Mouse (Mus musculus): ENCODE measurements at regions not wholly inside any gene's neighbourhood (a gene's known extent, or its start where the extent isn't known, plus 50 kb on each side); places are given as distances from the start of the nearest gene placed in this dataset.
A peak's percentile ranks its signal among the peaks of the same experiment; 100 is the strongest.

DNA sequence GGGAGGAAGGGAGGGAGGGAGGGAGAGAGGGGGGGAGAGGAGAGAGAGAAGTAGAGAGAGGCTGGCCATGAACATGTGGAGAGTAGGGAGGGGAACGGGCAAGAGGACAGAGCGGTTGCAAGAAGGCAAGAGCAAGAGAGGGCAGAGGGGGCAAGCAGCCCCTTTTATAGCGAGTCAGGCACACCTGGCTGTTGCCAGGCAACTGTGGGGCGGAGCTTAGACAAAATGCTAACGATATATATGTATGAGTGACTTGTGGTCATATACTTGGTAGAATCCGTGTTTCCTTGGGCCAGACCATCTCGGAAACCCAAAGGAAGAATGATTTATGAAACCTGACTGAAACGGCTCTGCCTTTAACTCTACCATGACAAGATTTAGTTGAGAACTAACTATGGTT, 138.2 kb upstream of the Serp2 start:
- H3K4me1 ChIP-seq (ENCODE audit: insufficient read depth): peaks cover 28% of the 10 kb centered on the region
- no peak for TF ChIP-seq CTCF (IDR thresholded peaks at IDR 0.05; ENCODE audit: low read depth)
- no peak for ATAC-seq (ENCODE audit: insufficient read depth)
- no peak overlapping the region for H3K4me2 ChIP-seq
- no peaks in the 10 kb centered on the region for H3K9me3 ChIP-seq (ENCODE audit: low read depth, low read length)
- no peak overlapping the region for H3K4me3 ChIP-seq (ENCODE audit: low read depth, low read length)
- H3K9ac ChIP-seq: no peak overlapping the region
- H3K27ac ChIP-seq (ENCODE audit: low read depth): no peak overlapping the region
- H3K36me3 ChIP-seq (ENCODE audit: insufficient read depth): no peaks in the 10 kb centered on the region
- no peaks in the 10 kb centered on the region for H3K27me3 ChIP-seq (ENCODE audit: insufficient read depth, low read length)
- no peak for DNase-seq
- 75% methylated on average over 8 of the region's 8 CpGs for WGBS

DNA sequence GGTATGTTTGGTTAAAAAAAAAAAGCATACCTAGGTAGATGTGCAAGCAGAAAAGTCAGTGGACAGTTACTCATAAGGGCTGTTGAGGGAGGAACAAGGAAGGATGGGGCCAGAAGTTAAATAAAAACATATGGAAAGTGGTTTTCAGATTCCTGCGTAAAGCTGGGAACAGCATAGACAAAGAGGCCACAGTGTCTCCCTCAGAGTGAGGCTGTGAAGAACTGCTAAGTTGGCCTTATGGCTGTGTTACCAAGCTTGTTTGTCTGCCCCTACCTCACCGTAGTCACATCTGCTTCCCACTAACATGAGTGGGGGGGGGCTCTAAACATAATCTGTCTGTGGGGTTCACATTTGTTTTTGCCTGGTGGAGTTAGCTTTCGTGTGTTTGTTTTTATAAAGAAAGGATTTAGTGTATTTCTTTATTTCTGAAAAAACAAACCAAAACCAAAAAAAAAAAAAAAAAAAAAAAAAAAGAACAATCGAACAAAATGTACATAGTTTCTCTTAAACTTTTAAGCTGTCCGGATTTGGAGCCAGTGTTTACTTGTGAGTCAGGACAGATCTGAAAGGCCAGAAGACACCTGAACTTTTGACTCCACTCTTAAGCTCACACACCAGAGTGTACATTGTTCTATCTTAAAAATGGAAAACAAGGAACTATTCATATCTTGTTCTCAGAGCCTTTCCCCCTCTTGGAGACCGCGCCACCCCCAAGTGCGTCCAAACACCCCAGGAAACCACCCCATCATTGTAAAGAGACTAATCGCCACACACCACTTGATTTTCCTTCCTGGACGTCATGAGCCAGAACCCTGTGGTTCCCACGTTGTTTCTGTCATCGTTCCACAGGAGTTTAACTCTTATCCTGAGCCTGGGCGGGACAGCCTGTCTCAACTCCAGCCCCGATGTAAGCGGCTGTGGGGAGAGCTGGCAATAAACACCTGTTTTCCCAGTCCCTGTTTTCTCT, 136.9 kb upstream of the Serp2 start:
- TF ChIP-seq CTCF (IDR thresholded peaks at IDR 0.05; ENCODE audit: low read depth): no peak

DNA sequence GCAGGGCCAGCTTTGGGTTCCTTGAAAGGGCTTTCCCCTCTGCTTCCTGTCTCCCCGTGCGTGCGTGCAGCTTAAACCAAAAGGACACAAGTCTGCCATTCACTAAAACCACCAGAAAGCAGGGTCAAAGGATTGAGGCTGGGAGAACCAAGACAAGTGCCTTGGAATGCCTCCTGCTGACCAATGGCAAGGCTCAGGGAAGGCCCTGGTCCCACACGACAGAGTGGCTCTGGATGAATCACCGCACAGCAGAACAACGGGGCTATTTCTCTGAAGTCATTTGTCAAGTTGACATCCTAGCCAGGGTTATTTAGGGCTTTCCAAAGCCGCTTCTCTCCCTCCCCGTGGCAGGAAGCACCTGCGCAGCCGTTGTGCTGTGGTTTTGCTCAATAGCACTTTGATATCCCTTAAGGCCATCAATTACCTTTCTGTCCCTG, 131.3 kb upstream of the Serp2 start:
- Histone ChIP-seq H3K4me1 (ENCODE audit: insufficient read depth) (peaks cover 25% of the 10 kb centered on the region), H3K36me3 (ENCODE audit: insufficient read depth) (no peaks in the 10 kb centered on the region), H3K27me3 (ENCODE audit: insufficient read depth, low read length) (no peaks in the 10 kb centered on the region), H3K9ac (no peak overlapping the region), H3K4me2 (no peak overlapping the region), H3K9me3 (ENCODE audit: low read depth, low read length) (no peaks in the 10 kb centered on the region), H3K4me3 (ENCODE audit: low read depth, low read length) (no peak overlapping the region), H3K27ac (ENCODE audit: low read depth) (peak overlapping the region; percentile 48)
- TF ChIP-seq CTCF (IDR thresholded peaks at IDR 0.05; ENCODE audit: low read depth): no peak
- peak; percentile 58; the same call in 1 of the 2 replicates for ATAC-seq (ENCODE audit: insufficient read depth)
- 18% methylated on average over 10 of the region's 10 CpGs for WGBS
- peak; percentile 70 for DNase-seq

More for the DNA sequence above, 136.9 kb upstream of the Serp2 start:
- Histone ChIP-seq H3K4me2 (no peak overlapping the region), H3K27me3 (ENCODE audit: insufficient read depth, low read length) (no peaks in the 10 kb centered on the region), H3K4me3 (ENCODE audit: low read depth, low read length) (no peak overlapping the region), H3K9ac (0 out of 2 replicates have a peak overlapping the region, but pooled peaks have one; percentile 8), H3K4me1 (ENCODE audit: insufficient read depth) (peaks cover 27% of the 10 kb centered on the region), H3K27ac (ENCODE audit: low read depth) (peak overlapping the region; percentile 68), H3K36me3 (ENCODE audit: insufficient read depth) (no peaks in the 10 kb centered on the region), H3K9me3 (ENCODE audit: low read depth, low read length) (no peaks in the 10 kb centered on the region)
- ATAC-seq (ENCODE audit: insufficient read depth) (0 out of 2 replicates have a peak, but pooled peaks have one; percentile 9), DNase-seq (peak; percentile 48)
- WGBS: 29% methylated on average over 15 of the region's 15 CpGs

DNA sequence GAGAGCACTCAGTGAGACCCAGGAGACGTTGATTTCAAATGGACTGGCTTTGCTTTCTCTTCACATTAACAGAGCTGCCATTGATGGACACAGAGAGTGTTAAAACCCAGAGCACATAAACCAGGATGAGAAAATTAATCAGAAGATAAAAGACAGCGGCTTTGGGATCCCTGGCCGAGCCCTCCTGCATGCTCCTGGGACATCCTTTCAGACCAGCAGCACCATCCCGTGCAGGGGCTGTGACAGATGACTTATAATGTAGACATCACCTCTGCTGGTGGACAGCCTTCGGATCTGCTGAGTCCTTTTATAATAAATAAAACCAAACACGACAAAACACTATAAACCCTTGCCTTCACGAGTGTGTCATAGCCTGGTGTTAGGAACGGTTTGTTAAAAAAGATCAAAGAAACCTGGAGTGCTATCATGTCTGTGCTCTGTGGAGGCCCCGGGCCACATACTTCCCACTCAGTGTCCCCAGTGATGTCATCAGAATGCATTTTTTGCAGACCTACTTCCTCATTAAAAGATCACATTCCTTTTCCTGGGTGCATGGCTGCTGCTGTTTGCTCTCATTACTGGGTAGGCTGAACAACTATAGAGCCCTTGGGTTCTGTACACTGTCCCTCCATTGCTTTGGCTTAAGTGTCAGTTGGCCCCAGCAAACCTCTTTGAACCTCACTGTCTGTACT, 130.2 kb upstream of the Serp2 start:
- Histone ChIP-seq H3K4me3 (ENCODE audit: low read depth, low read length) (no peak overlapping the region), H3K9me3 (ENCODE audit: low read depth, low read length) (no peaks in the 10 kb centered on the region), H3K9ac (no peak overlapping the region; the same call in 1 of the 2 replicates), H3K27ac (ENCODE audit: low read depth) (peak overlapping the region; percentile 85), H3K4me2 (no peak overlapping the region), H3K27me3 (ENCODE audit: insufficient read depth, low read length) (no peaks in the 10 kb centered on the region), H3K36me3 (ENCODE audit: insufficient read depth) (no peaks in the 10 kb centered on the region), H3K4me1 (ENCODE audit: insufficient read depth) (peaks cover 25% of the 10 kb centered on the region)
- 24% methylated on average over 9 of the region's 9 CpGs for WGBS
- ATAC-seq (ENCODE audit: insufficient read depth) (no peak), DNase-seq (peak; percentile 61)
- TF ChIP-seq CTCF (IDR thresholded peaks at IDR 0.05; ENCODE audit: low read depth): no peak

DNA sequence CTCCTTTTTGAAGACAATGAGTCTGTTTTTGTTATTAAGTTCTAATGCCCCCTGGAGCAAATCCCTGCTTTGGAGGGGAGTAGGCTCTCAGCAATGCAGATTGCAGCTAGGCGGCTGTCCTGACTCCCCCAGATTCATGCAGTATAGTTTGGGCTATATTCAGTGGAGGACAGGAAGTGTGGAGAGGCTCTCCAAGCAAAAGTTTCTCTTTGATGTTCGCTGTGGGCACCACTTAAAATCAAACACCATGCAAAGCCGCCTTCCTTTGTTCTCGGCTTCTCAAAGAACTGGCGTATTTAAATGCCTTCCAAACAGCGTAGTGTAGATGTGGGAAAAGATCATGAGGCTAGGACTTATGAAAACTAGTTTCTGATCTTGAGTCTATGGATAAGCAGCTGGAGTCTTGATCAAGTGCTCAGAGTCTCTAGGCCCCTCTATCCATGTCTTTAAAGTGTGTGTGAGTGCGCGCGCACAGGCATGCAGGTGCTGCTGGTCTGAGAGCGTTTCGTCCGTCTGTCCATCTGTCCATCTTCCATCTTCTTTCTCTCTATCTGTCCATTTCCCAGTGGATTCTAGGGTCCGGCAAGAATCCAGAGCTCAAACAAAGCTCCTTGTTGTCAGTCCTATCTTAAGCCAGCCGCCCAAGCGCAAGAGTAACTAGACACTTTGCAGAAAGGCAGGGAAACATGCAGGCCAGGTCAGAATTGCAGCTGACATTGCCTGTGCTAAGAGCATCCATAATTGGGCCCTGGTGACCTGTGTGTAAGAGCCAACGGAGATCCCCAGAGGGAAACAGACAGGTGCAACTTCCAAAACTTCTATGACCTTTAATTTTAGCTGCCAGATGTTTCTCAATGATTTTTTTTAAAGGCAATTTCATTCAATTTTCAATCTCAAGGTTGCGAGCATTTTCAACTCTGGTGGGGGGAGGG, 129.4 kb upstream of the Serp2 start:
- H3K9ac ChIP-seq: no peak overlapping the region; the same call in 1 of the 2 replicates
- H3K4me2 ChIP-seq: 0 out of 2 replicates have a peak overlapping the region, but pooled peaks have one; percentile 1
- no peaks in the 10 kb centered on the region for H3K9me3 ChIP-seq (ENCODE audit: low read depth, low read length)
- WGBS: 52% methylated on average over 17 of the region's 17 CpGs
- H3K36me3 ChIP-seq (ENCODE audit: insufficient read depth): no peaks in the 10 kb centered on the region
- H3K4me1 ChIP-seq (ENCODE audit: insufficient read depth): peaks cover 29% of the 10 kb centered on the region
- H3K27me3 ChIP-seq (ENCODE audit: insufficient read depth, low read length): no peaks in the 10 kb centered on the region
- TF ChIP-seq CTCF (IDR thresholded peaks at IDR 0.05; ENCODE audit: low read depth): no peak
- ATAC-seq (ENCODE audit: insufficient read depth) (no peak), DNase-seq (peak; percentile 73)
- peak overlapping the region; percentile 85 for H3K27ac ChIP-seq (ENCODE audit: low read depth)
- no peak overlapping the region for H3K4me3 ChIP-seq (ENCODE audit: low read depth, low read length)

DNA sequence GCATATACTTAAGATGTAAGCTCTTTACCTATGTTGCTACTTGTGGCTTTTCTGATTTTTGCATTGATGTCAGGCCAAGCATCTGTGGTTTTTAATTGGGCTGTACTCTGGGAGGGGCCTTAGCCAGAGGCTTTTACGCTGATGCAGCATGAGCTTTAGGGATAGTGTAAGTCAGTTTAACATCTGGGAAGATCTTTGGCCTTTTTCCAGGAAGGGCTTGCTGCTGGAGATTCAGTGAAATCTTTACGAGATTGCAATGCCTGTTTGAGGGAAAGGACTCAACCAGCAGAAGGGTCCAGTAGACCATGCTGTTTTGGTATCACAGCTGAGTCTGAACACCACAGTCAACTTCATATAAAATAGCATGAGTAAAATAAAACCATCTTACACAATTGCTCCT, 127.6 kb upstream of the Serp2 start:
- 39% methylated on average over 2 of the region's 2 CpGs for WGBS
- DNase-seq: peak; percentile 78
- no peak for TF ChIP-seq CTCF (IDR thresholded peaks at IDR 0.05; ENCODE audit: low read depth)

More for the DNA sequence above, 127.6 kb upstream of the Serp2 start:
- Histone ChIP-seq H3K36me3 (ENCODE audit: insufficient read depth) (no peaks in the 10 kb centered on the region), H3K27ac (ENCODE audit: low read depth) (no peak overlapping the region), H3K4me3 (ENCODE audit: low read depth, low read length) (no peak overlapping the region), H3K9ac (no peak overlapping the region), H3K4me2 (no peak overlapping the region), H3K9me3 (ENCODE audit: low read depth, low read length) (no peaks in the 10 kb centered on the region), H3K4me1 (ENCODE audit: insufficient read depth) (peaks cover 35% of the 10 kb centered on the region), H3K27me3 (ENCODE audit: insufficient read depth, low read length) (no peaks in the 10 kb centered on the region)
- ATAC-seq (ENCODE audit: insufficient read depth): no peak

Data from lung, embryonic 14.5 days (tissue).